Mouse (Mus musculus) left cerebral cortex, adult 8-10 months (tissue): ENCODE measurements around the gene Gm4131. TPM values are rescaled to one million over a fixed set of nuclear protein-coding genes. Genes with fewer than 3 reads are reported as not detected.

ENCODE experiments used
- DNase-seq, 2 experiments: peaks; one replicate each; pipeline ENCODE4 v3.0.0; 2022; ENCODE audit warnings: low spot score in 2 of 2
- total RNA-seq, 4 experiments: library from RNA; stranded (reverse); gene quantifications; 2 replicates each; pipeline ENCODE4 v1.2.4; 2022

The Gm4131 gene
- total RNA-seq, 4 experiments from 2014 or later = not detected

DNA sequence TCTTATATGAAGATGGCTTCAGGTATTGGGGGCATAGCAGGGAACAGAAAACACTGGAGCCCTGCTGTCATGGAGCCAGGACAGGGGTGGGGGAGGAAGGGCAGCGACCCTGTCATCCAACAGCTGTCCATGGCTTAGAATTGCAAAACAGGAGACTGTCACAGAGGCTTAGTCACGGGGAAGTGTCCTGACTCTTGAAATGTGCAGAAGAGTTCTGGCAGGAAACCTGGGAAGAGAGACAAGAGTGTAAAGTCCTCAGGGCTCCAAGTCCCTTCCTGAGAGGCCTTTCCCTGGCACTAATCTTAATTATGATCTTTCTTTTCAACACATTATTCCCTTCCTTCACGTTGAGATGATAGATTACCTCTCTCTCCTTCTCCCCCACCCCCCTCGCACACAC, 16.6 kb downstream of the Gm4131 start:
- DNase-seq = no peak

DNA sequence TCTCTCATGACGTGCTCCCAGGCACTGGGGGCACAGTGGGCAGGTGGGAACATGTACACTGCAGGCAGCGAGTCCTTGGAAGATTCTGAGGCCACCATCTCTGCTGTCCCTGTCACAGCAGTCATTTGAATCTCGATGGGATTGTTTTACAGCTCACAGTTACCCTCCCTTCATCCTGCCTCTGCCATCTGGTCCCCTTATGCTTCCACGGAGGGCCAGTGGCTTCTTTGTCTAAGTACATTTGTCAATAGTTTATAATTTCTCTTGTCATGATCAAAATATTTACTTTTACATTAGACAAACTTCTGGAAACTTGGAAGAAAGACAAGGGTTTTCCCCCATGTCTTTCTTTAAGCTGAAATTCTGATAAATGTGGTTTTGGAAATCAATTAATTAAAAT, 20.0 kb downstream of the Gm4131 start:
- no peak for DNase-seq

DNA sequence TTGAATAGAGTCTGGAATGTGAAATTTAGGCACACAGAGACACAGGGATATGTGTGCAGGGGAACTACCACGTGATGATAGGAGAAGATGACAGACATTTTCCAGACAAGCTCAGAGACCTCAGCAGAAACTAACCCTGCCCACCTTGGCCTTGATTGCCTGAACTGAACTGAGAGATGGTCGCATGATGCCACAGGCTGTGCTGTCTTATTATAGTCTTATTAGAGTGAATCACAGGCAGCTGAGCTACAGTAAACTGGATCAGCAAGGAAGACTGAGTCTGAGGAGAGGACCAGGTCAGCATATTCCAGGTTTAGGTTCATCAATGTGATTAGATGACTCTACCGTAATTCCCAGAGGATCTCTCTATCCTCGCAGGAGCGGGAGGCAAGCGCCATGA, 20.4 kb downstream of the Gm4131 start:
- no peak for DNase-seq

DNA sequence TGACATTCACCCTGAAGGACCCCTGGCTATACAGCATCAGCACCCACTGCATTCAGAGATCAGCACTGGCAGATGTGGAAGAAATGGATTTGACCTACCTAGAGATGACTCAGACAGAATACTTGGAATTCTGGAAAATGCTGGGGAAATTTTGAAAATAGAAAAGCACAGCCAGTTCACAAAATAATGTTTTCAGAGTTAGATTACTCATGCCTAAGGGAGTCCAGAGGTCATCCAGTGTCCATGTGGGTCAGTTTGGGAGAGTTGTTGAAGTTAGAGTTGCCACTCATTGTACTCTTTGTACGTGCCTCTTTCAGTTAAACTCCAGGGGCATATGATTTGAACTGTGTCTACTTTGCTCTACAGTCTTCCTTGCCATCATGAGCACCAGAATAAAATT, 25.0 kb downstream of the Gm4131 start:
- no peak for DNase-seq

DNA sequence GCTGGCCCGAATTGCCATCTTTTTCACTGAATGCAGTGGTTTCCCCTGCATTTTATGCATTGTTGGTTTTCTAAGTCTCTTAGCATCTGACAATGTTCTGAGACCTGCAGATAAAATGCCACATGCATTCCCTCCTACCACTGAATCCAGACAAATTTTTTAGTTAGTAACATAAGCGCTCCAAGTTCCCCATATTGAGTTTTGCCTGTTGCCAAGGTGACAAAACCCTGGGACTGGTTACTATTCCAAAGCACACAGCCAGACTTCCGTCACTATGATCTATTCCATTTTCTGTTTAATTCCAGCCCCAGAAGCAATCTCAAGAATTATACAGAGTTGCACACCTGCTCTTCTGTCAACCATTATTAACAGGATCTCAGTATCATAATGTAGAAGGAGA, 26.9 kb downstream of the Gm4131 start:
- no peak for DNase-seq

DNA sequence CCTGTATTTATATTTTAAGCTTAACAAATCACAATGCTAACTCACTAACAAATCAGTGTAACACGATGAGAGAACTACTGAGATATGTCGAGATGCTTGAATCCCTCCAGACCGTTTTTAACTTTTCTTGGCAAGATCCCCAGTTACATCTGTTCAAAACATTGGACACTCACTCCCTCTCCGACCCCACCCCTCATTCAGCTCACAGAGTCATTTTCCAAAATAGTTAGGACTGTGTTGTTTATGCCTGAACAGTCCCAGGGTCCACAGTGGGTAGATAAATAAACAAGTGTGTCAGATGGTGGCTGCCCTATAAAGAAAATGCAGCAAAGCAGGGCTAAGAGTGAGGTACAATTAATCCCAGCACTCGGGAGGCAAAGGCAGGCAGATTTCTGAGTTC, 29.7 kb downstream of the Gm4131 start:
- DNase-seq = no peak

DNA sequence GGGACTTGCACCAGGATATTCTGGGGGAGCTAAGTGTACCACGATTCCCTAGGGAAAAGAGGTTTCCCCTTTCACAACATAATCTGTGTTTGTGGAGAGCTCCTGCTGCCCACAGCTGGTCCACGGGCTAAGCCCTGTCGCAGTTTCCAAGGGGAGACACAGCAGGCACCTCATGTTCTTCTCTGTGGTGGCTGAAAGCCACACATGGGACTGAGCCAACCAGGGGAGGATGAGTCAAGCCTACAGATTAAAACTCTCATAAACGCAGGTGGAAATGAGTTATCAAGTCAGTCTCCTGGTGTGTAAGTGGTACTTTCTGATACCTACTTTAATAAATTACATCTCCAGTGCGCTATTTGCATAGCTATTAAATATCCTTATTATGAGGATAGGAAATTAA, 30.6 kb downstream of the Gm4131 start:
- no peak for DNase-seq

DNA sequence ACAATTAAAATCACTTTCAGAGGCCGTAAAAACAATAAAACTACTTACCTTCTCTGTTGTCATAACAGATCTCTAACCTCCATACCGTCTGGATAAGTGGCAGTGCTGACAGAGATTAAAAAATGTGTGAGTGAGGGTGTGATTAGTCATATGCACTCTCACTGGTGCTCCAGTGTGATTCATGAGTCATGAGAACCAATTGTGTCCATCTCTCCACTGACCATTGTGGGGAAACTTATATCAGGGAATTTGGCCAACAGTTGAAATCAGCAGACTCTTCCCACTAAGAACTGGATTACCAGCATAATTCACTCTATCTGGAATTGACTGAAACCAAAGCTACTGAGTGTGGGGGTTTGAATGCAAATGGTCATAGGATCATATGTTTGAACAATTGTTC, 35.8 kb downstream of the Gm4131 start:
- no peak for DNase-seq

DNA sequence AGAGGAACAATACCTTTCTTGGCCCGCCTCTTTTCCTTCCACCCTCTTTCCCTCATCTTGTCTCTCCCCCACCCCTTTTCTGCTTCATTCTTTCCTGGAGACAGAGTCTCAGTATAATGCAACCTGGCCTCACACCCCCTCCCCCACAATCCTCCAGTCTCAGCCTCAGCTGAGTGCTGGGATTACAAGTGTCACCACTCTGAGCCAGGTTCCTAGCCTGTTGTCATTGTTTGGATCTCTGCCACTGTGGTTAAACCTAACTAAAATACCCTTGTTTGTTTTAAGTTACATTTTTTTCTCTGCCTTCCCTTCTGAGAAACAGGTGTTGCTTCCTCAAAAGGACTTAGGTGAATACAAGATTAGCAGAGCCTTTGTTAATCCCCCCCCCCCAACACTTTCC, 53.9 kb downstream of the Gm4131 start:
- no peak for DNase-seq

DNA sequence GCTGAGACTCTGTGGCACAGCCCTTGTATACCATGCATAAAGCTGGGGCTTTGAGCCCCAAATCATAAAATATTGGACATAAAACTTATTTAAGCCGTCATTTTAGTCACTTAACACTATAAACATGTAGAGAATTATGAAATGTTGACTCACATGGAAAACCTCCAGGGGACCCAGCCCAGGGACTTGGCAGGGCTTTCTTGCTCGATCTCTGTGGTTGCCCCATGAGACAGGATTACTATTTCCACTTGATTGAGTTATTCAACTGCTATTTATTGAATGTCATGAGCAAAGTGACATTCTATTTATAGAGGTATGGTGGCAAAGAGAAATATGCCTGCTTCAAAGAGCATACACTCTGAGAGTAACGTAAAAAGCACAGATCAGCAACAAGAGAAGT, 57.4 kb downstream of the Gm4131 start:
- no peak for DNase-seq

DNA sequence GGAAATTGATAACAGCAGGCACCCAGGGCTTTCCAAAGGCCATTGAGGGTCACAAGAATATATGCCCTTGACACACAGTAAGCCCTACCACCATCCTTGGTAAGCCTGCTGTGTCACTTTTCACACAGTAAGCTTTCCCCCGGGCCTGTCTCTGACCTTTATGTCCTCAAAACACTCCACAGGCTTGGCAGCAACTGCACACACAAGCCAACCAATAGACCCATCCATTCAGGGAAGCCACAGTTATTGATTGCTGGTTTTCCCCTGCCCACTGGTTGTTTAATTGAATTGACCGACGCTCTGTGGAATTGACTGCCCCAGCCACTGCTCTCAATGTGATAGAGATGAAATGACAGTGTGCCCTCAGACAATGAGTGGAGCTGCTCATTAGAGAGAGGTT, 60.5 kb downstream of the Gm4131 start:
- DNase-seq = no peak

DNA sequence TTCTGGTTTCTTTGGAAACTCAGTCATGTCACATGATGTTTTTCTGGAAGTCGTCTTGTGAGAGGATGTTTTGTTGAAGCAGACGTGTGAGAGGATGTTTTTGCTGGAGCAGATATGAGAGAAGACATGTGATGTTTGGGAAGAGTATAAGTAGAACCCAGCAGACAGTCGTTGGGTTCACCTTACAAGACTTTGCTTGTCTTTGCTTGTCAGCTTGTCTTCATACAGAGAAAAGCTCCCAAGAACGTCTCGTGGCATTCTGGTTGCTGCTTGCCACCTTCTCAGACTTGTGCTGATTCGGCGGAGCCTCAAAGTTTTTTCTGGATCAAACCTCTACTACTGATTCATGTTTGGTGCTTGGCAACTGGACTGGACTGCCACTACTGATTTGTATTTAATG, 69.3 kb downstream of the Gm4131 start:
- no peak for DNase-seq

DNA sequence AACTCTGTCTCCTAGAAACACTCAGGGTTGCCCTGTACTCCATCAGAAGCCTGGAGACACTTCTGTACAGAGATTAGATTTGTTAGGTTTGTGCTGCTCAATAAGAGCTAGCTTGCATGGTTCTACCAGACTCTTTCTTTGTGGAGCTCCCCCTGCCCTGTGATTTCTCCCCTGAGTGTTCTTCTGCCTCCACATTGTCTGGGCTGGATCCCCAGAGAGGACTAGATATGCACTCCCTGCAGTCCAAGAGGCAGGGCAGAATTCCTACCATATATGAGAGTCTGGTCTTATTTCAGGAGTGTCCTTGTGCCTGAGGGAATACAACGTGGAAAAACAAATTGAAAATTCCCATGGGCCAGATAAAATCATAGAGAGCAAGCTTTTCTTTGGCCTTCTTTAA, 70.2 kb downstream of the Gm4131 start:
- DNase-seq = no peak

DNA sequence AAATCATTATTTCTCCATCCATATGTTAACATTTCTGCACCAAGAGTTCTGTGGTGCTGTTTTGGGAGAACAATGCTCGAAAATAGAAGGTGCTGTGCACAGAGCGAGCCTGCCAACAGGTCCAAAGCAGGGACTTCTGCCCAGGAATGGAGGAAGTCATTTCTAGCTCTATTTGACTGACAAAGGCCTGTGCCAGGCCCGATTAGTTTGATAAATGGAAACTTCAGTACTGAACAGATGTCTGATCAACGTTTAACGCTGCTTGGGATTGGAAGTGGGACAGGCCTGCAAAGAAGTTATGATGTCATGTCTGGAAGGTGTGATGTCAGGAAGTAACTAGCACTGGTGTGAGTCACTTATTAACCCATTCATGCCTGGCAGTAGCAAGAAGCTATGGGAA, 73.3 kb downstream of the Gm4131 start:
- no peak for DNase-seq

DNA sequence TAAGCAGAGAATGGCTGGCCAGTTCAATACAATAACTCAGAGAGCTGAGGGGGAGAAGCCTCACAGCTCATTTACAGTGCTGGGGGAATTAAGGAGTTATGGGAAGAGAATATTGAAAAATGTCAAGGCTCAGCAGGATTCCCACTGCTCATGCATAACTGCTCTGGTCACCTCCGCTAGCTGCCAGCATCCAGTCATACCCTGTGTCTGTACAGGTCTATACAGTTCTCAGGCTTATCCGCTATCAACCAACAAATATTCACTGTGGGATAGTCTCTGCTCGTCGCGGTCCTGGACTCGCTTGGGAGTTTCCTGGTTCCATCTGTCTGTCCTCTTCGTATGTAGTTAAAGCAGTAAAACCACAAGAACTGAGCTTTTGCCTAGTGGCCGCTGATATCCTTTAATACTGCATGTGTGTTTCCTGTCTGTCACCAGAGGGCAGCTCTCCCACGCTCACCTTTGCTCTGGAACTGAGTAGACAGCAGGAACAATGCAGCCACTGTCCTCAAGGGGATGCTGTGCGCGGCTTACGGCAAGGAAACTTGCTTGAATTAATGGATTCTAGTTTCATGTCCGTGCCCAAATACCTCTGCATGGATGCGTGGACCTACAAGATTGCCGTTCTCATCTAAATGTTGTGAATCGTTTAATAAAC, 74.4 kb downstream of the Gm4131 start:
- DNase-seq = peak; percentile 57 to 70

DNA sequence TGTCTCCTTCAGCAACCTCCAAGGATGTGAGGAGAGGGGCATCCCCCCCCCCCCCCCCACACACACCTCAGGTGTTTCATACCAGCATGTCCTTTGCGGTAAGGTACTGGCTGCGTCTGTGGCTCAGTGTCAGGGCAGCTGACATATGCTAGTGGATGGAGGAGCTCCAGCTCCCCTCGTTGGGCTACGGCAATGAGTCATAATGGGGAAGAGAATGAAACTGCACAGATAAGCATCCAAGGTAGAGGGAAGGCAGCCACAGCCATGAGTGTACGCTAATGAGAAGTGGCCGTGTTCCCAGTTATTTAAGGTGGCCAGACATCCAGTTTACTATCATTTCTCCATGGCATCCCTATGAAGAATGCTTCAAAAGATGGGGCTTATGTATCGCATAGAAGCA, 78.5 kb downstream of the Gm4131 start:
- DNase-seq = no peak

DNA sequence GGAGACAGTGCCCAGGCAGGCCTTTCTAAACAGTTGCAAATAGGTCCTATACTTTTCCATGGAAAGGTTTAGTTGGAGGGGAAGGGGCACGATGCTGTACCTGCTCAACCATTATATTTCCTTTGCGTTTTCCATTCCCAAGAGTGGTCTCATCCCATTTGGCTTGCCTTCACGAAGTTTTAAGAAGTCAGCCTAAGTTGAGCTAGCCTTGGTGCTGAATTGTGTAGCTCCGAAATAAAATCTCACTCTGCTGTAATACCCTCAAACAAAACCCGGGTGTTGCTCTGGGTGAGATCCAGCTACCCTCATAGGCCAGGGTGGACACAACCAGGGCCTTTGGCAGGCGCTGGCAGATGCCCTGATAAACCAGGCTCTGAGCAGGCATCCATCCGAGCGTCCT, 85.3 kb downstream of the Gm4131 start:
- DNase-seq = no peak

DNA sequence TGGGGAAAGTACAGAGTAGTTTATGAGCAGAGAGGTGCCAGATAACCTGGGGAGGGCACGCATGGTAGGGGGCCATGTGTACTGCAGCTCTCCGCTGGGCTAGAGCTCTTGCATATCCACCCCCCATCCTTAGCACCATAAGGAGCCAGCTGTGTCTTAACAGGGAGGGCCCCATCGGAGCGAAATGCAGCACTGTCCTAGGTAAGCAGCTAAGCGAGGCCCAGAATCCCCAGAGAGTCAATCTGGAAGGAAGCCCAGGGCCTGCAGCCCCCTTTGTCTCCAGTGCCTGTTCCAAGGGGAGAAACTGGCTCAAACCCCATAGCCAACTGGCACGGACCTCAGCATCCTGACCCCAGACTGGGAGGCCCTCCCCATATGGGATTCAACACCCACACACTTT, 87.3 kb downstream of the Gm4131 start:
- DNase-seq = no peak

DNA sequence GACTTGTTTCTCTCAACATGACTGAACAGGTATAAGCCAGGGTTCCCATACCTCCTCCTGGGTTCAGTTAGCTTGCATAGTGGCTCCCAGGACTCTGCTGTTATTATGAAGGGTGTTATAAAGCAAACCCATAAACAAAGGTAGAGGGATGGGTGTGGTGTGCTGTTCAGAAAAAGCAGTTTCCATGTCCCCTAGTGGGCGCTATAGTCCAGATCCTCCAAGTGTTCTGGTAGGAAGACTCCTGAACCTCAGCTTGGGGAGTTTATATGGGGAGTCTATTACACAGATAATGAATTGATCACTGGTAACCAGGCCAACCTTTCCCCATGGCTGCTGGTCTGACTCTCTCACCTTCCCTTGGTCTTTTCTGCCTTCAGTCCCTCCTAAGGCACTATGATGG, 92.2 kb downstream of the Gm4131 start:
- no peak for DNase-seq

DNA sequence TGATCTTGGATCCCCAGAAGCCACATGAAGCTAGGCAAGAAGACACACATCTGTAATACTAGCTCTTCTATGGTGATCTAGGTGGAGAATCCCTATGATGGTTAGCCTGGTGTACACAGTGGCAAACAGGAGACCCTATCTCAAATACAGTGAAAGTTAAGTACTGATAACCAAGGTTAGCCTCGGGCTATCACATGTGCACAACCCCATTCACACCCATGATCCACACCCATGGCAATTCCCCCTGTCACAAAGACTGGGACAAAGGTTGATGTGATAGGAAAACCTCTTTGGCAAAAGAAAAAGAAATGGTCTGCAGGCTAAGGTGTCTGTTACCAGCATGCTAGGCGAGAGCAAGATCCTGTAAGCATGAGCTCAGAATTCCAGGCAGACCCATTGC, 94.7 kb downstream of the Gm4131 start:
- no peak for DNase-seq

DNA sequence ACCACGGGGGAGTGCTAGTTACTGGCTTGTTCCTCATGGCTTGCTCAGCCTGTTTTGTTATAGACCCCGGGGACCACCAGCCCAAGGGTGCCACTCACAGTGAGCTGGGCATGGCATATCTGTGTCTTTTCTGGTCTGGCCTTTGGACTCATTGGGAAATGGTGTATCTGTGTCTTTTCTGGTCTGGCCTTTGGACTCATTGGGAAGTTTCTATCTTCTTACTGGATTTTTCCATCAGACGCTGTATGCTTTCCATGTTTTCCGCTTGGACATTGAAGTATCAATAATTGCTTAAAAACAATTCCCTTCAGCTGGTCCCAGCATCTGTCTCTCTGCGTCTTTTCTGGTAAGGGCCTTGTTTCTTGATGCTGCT, 98.0 kb downstream of the Gm4131 start:
- no peak for DNase-seq

DNA sequence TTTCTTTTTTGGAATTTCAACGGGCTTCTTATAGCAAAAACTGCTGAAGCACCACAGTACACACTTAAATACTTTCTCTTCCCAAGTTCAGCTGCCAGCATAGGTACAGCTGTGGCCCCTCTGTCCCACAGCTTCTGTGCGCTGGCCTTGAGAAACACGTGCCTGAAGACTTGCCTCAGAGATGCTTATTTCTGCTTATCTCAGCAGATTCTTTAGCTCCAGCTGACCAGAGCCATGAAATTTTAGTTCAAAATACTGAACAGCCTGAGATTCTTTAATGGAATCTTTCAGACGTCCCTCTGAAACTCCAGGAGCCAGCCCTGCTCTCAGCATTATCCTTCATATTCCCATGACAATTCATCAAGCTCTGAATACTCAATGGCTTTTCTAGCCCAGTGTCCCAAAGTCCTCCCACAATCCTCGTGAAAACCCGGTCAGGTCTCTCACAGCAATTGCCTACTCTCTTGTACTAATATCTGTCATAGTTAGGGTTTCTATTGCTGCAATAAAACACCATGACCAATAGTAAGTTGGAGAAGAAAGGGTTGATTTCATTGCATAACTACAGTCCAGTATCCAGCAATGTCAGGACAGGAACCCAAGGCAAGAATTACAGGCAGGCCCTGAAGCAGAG, 98.5 kb downstream of the Gm4131 start:
- no peak for DNase-seq

DNA sequence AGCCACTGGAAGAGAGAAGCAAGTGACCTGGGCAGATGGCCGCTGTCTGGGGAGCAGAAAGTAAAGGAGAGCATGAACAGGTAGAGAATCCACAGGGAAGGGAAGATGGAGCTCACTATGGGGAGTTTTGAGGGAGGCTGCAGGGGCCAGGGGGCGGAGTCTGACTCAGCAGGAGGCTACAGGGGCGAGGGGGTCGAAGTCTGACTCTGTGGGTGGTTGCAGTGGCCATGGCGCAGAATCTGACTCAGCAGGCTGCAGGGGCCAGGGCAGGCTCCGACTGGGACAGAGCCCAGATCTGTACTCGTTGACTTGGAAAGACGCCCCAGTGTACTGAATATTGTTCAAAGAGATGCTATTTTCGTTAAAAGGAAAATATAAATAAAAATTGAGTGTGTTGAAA, 101.8 kb downstream of the Gm4131 start:
- DNase-seq = no peak

DNA sequence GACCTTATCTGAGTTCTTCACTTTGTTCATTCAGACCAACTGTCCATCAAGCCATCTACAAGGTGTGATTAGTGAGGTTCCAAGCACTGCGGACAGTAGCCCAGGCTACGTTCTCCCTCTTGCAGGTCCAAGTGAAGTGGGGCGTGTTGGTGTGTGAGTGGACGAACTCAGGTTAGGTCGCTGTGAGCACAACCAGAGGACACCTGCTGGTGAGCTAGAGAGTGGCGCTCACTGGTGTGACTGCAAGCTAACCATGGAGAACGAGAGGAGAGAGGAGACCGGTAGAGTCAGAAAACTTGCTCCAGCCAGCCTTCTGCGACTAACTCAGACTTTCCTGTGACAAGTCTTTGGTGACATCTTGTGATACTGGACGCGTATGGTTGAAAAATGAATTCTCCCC, 107.2 kb downstream of the Gm4131 start:
- DNase-seq = no peak
